Mouse (Mus musculus) midbrain, postnatal 0 days (tissue): ENCODE measurements at regions not wholly inside any gene's neighbourhood (a gene's known extent, or its start where the extent isn't known, plus 50 kb on each side); places are given as distances from the start of the nearest gene placed in this dataset.

Experiments used
- ATAC-seq: fragments of 200-750 bp; cut with Nextera tagmentation; 2 replicates; pipeline ENCODE4 v1.8.0; 2017; ENCODE audit warnings: moderate number of reproducible peaks, mild to moderate bottlenecking, moderate TSS enrichment, moderate library complexity; ENCODE audit not compliant: low FRiP score
- DNase-seq: peaks from one replicate; pipeline ENCODE4 v3.0.0-alpha.2; 2015; ENCODE audit warnings: low spot score
- H3K27ac ChIP-seq: fragments of 300-500 bp; sonication (generic); 2 replicates; pipeline ENCODE4 v1.5.1; 2014; ENCODE audit warnings: low read depth, mild to moderate bottlenecking, low read length, mixed read lengths
- H3K27me3 ChIP-seq: fragments of 300-500 bp; sonication (generic); 2 replicates; pipeline ENCODE4 v1.6.1; 2014; ENCODE audit warnings: low read length, control low read depth, mixed read lengths; ENCODE audit not compliant: insufficient read depth
- H3K36me3 ChIP-seq: fragments of 300-500 bp; sonication (generic); 2 replicates; pipeline ENCODE4 v1.6.1; 2014; ENCODE audit warnings: low read length, control low read depth, mixed read lengths; ENCODE audit not compliant: insufficient read depth
- H3K4me1 ChIP-seq: fragments of 300-500 bp; sonication (generic); 2 replicates; pipeline ENCODE4 v1.6.1; 2014; ENCODE audit warnings: mild to moderate bottlenecking, control low read depth, antibody characterized with exemption, low read length, mixed read lengths; ENCODE audit not compliant: insufficient read depth
- H3K4me2 ChIP-seq: fragments of 300-500 bp; sonication (generic); 2 replicates; pipeline ENCODE4 v1.6.1; 2014; ENCODE audit warnings: low read depth, mild to moderate bottlenecking, low read length, mixed read lengths; ENCODE audit not compliant: poor library complexity, severe bottlenecking
- H3K4me3 ChIP-seq: fragments of 300-500 bp; sonication (generic); 2 replicates; pipeline ENCODE4 v1.5.1; 2014; ENCODE audit warnings: low read depth, mild to moderate bottlenecking, low read length, moderate library complexity
- H3K9ac ChIP-seq: fragments of 300-500 bp; sonication (generic); replicated peaks from 2 replicates; pipeline ENCODE4 v1.6.1; 2014; ENCODE audit warnings: mild to moderate bottlenecking, low read length, moderate library complexity, mixed read lengths; ENCODE audit not compliant: poor library complexity, severe bottlenecking
- H3K9me3 ChIP-seq: fragments of 300-500 bp; sonication (generic); 2 replicates; pipeline ENCODE4 v1.6.1; 2016; ENCODE audit warnings: low read length, control low read depth
- CTCF ChIP-seq: IDR thresholded peaks from 2 replicates; pipeline ENCODE4 v1.5.1; 2016; ENCODE audit warnings: antibody characterized with exemption, mild to moderate bottlenecking
- WGBS: fragments of 180-500 bp; shearing (Covaris S2); extraction: QIAGEN DNeasy Blood & Tissue Kit; methylation state at CpG from one replicate; pipeline ENCODE4 v1.1.7; 2014; 5-methylcytosine and 5-hydroxymethylcytosine counted together

DNA sequence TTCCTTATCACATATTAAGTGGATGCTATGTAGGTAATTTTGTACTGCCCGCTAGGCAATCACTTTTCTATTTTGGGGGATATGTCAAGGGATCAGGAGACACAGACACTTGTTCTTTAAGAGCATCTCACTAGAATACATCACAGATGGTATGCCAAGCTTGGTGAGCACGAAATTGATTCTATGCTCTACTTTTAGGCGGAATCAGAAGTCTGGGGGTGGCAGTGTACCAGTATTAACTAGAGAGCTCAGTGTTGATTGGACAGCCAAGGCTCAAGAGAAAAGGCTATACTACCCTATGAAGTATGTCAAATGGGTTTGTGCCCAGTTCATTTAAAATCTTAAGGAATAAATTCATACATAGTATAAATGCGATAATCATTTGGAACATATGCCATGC, 84.0 kb downstream of the Neurod6 start:
- DNase-seq (no peak), ATAC-seq (no peak)
- no peak overlapping the region for H3K9ac ChIP-seq
- no peaks in the 10 kb centered on the region for H3K27me3 ChIP-seq
- no peak overlapping the region for H3K4me2 ChIP-seq
- WGBS, result 85% methylated on average over 4 of the region's 4 CpGs
- H3K9me3 ChIP-seq, result no peaks in the 10 kb centered on the region
- H3K4me1 ChIP-seq, result no peaks in the 10 kb centered on the region
- H3K27ac ChIP-seq, result no peak overlapping the region
- TF ChIP-seq CTCF, result no peak
- H3K4me3 ChIP-seq, result no peak overlapping the region
- no peaks in the 10 kb centered on the region for H3K36me3 ChIP-seq

DNA sequence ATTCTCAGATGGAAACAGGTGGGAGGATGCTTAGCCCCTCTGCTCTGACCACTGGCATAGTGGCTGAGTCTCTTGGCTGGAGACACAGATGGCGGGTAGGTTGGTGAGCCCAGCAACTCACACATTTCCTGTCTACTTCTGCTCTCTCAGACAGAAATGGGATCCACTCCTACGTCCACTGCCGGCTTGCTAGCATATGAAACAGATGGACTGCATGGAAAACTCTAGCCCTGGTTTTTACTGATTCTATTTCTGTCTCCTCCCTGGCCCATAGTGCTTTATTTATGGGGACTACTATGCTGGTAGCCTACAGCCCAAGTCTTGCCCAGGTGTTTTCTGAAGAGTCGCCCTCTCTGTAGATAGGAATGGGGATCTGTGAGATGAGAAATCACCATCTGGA, 88.9 kb downstream of the Neurod6 start:
- Histone ChIP-seq H3K4me1 (no peaks in the 10 kb centered on the region), H3K4me3 (no peak overlapping the region), H3K36me3 (no peaks in the 10 kb centered on the region), H3K4me2 (no peak overlapping the region), H3K9ac (no peak overlapping the region), H3K9me3 (no peaks in the 10 kb centered on the region), H3K27me3 (no peaks in the 10 kb centered on the region), H3K27ac (no peak overlapping the region)
- 91% methylated on average over 4 of the region's 4 CpGs for WGBS
- TF ChIP-seq CTCF, result no peak
- no peak for DNase-seq
- no peak for ATAC-seq

DNA sequence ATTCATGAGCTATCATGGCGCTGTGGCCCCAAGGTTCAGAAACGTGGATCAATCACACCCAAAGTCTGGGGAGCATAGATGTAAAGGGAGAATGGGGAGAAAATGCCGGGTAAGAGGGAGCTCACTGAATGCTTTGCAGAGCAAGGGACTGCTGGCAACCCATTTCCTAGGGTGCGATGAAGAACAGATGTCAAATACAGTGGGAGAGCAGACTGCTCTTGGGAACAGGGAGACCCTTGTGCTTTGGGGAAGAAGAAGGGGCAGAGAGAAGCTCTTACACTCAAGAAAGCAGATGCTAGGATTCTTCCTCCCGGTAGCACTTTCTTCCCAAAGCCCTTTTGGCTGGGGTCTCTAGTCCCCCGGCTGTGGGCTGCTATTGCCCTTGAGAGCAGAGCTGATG, 100.0 kb downstream of the Neurod6 start:
- H3K4me1 ChIP-seq, result no peaks in the 10 kb centered on the region
- H3K9me3 ChIP-seq, result no peaks in the 10 kb centered on the region
- no peaks in the 10 kb centered on the region for H3K27me3 ChIP-seq
- H3K27ac ChIP-seq, result no peak overlapping the region
- no peak overlapping the region for H3K4me2 ChIP-seq
- DNase-seq, result no peak
- H3K36me3 ChIP-seq, result no peaks in the 10 kb centered on the region
- ATAC-seq, result no peak
- no peak overlapping the region for H3K4me3 ChIP-seq
- WGBS, result 61% methylated on average over 6 of the region's 6 CpGs
- TF ChIP-seq CTCF, result no peak
- H3K9ac ChIP-seq, result no peak overlapping the region

DNA sequence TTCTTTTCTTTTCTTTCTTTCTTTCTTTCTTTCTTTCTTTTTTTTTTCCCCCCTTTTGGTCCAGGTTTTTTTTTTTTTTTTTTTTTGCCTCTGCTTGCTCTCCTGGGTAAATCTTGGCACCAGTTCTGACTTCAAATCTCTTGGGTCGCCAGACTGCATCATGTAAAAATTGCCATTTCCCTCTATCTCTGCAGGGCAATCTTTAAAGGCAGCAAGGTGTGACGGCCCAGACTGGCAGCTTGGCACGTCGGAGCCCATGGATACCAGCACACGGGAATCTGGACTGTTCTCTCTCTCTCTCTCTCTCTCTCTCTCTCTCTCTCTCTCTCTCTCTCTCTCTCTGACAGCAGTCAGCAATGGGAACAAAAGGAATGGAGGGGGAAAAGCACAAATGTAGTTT, 101.0 kb downstream of the Neurod6 start:
- no peak for TF ChIP-seq CTCF
- DNase-seq (peak; percentile 64), ATAC-seq (peak; percentile 28; the same call in 1 of the 2 replicates)
- Histone ChIP-seq H3K4me2 (no peak overlapping the region), H3K36me3 (no peaks in the 10 kb centered on the region), H3K9me3 (no peaks in the 10 kb centered on the region), H3K4me3 (no peak overlapping the region), H3K4me1 (no peaks in the 10 kb centered on the region), H3K27me3 (no peaks in the 10 kb centered on the region), H3K9ac (no peak overlapping the region), H3K27ac (no peak overlapping the region)
- 11% methylated on average over 5 of the region's 5 CpGs for WGBS

DNA sequence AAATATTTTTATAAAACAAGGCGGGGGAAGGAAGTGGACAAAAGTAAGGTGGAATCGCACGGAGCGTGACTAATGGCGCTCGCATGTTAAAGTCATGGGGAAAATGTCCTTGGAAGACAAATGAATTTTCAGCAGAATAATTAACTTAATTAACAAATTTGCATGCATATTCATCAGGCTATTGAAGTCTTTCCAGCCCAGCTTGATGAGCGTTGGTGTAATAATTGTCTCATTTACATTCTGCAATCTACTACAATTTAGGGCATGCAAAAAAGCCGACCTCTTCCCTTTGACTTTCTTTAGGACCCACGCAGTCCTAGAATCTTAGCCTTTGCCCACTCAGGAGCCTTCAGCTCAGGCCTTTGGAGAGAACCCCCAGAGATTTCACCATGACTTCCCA, 101.5 kb downstream of the Neurod6 start:
- no peak overlapping the region for H3K27ac ChIP-seq
- no peak overlapping the region for H3K9ac ChIP-seq
- TF ChIP-seq CTCF, result no peak
- no peak overlapping the region for H3K4me3 ChIP-seq
- DNase-seq (peak; percentile 41), ATAC-seq (0 out of 2 replicates have a peak, but pooled peaks have one; percentile 29)
- no peaks in the 10 kb centered on the region for H3K27me3 ChIP-seq
- 51% methylated on average over 9 of the region's 9 CpGs for WGBS
- H3K36me3 ChIP-seq, result no peaks in the 10 kb centered on the region
- H3K4me2 ChIP-seq, result no peak overlapping the region
- H3K4me1 ChIP-seq, result no peaks in the 10 kb centered on the region
- H3K9me3 ChIP-seq, result no peaks in the 10 kb centered on the region

DNA sequence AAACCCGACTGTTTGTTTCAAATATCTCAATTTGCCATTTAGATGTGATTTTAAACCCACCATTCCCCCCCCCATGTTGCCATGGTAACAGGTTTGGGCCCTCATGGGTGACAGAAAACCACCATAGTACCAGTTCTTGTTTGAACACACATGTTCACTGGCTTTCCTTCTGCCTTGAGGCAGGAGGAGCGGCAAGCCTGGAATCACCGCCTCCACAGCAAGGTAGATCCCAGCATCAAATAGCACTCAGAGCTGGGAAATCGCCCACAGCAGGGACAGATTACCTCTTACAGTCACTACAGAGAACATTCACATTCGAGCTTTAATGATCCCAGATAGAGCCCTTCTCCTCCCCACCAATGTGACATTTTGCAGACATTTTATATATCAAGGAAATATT, 102.0 kb downstream of the Neurod6 start:
- ATAC-seq (peak; percentile 45; the same call in 1 of the 2 replicates), DNase-seq (peak; percentile 32)
- Histone ChIP-seq H3K4me3 (no peak overlapping the region), H3K27ac (no peak overlapping the region), H3K36me3 (no peaks in the 10 kb centered on the region), H3K9me3 (no peaks in the 10 kb centered on the region), H3K4me2 (no peak overlapping the region), H3K4me1 (no peaks in the 10 kb centered on the region), H3K9ac (no peak overlapping the region), H3K27me3 (no peaks in the 10 kb centered on the region)
- 45% methylated on average over 5 of the region's 5 CpGs for WGBS
- no peak for TF ChIP-seq CTCF
